In the genomic region with DNA sequence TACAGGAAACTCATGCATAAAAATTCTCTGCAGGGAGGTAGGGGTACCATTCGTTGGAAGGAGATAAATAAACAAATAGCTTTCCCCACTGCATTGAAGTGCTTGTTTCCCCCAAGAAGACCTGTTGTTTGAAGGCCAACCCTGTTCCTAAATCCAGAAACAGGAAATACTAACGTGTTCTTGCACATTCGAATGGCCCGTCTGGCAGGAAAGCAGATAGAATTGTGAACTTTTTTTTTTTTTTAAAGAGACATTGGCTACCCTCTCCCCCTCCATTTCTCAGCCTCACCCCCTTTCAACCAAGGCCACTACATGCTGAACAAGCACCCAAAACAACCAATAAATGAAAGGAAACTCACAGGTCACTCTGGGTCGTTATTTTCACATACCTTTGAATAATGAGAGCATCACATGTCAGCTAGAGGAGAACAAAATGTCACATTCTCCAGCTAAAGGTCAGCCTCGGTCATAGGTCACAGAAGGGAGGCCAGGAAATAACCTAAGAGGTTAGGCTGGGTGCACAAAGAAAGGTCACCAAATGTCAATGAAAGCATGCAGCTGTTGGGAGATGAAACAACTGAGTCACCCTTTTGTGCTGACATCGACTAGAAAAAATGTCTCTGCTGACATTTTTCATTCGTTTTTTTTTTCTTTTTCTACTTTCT, we compare ENCODE assay signal across 10 mouse cellular contexts.
A peak's percentile ranks its signal among the peaks of the same experiment; 100 is the strongest.
DNase-seq lines count a peak whose midpoint lies in the region; ATAC-seq lines count a peak whose summit lies in the region.
"Had no signal": no experiment of that assay in that cellular context is flagged by ENCODE, and none has a peak within 500 bp of the region (broad histone marks: within the 10 kb centered on the region; RNA-seq: fewer than 3 reads in every experiment).

No protein-coding gene starts in this region.

- no peak overlapping the region for H3K4me2 ChIP-seq in neural tube, embryonic 15.5 days
- no peak overlapping the region for H3K4me2 ChIP-seq in intestine, embryonic 16.5 days (ENCODE audit: low read depth, low read length)
- H3K4me2 ChIP-seq: forebrain, embryonic 15.5 days had no signal

- ATAC-seq in neural tube, embryonic 15.5 days (ENCODE audit: low FRiP score) = no peak
- no peak for ATAC-seq in intestine, embryonic 16.5 days
- ATAC-seq: forebrain, embryonic 15.5 days had no signal

- H3K4me3 ChIP-seq in neural tube, embryonic 15.5 days (replicated peaks) = no peak overlapping the region
- H3K4me3 ChIP-seq in intestine, embryonic 16.5 days (ENCODE audit: low read length) = no peak overlapping the region
- H3K4me3 ChIP-seq: forebrain, embryonic 15.5 days had no signal

- H3K27ac ChIP-seq in neural tube, embryonic 15.5 days (replicated peaks) = no peak overlapping the region
- H3K27ac ChIP-seq in intestine, embryonic 16.5 days (ENCODE audit: low read length) = no peak overlapping the region
- H3K27ac ChIP-seq: forebrain, embryonic 15.5 days had no signal

- H3K4me1 ChIP-seq in neural tube, embryonic 15.5 days = no peaks in the 10 kb centered on the region
- no peaks in the 10 kb centered on the region for H3K4me1 ChIP-seq in intestine, embryonic 16.5 days (ENCODE audit: control insufficient read depth, insufficient read depth, low read length)
- H3K4me1 ChIP-seq: forebrain, embryonic 15.5 days had no signal

- H3K36me3 ChIP-seq in neural tube, embryonic 15.5 days = no peaks in the 10 kb centered on the region
- H3K36me3 ChIP-seq in intestine, embryonic 16.5 days (ENCODE audit: control insufficient read depth, insufficient read depth, low read length) = no peaks in the 10 kb centered on the region
- H3K36me3 ChIP-seq: forebrain, embryonic 15.5 days had no signal

- H3K27me3 ChIP-seq in neural tube, embryonic 15.5 days (replicated peaks) = no peaks in the 10 kb centered on the region
- no peaks in the 10 kb centered on the region for H3K27me3 ChIP-seq in intestine, embryonic 16.5 days (replicated peaks; ENCODE audit: control insufficient read depth, insufficient read depth, low read length)
- H3K27me3 ChIP-seq: forebrain, embryonic 15.5 days had no signal

- 8% methylated on average over 8 of the region's 8 CpGs for WGBS in neural tube, embryonic 15.5 days
- 23% methylated on average over 8 of the region's 8 CpGs for WGBS in intestine, embryonic 16.5 days

- H3K9ac ChIP-seq in neural tube, embryonic 15.5 days (replicated peaks) = no peak overlapping the region
- no peak overlapping the region for H3K9ac ChIP-seq in intestine, embryonic 16.5 days (ENCODE audit: low read depth, low read length)
- H3K9ac ChIP-seq: forebrain, embryonic 15.5 days had no signal

- H3K9me3 ChIP-seq in neural tube, embryonic 15.5 days (replicated peaks) = no peaks in the 10 kb centered on the region
- H3K9me3 ChIP-seq in intestine, embryonic 16.5 days (ENCODE audit: control insufficient read depth, low read length) = no peaks in the 10 kb centered on the region
- H3K9me3 ChIP-seq: forebrain, embryonic 15.5 days had no signal

- peak; percentile 69 for DNase-seq in neural tube, embryonic 10.5 days (ENCODE audit: extremely low spot score, low spot score)
- peak; percentile 69 to 70 for DNase-seq in adrenal gland, postnatal 36 days
- DNase-seq in kidney, postnatal 36 days = peak; percentile 76 to 81
- DNase-seq in naive thymus-derived CD4-positive, alpha-beta T cell, adult 2 months (ENCODE audit: low read depth) = peak; percentile 35
- DNase-seq in cerebellum, adult 18-20 months = no peak
- DNase-seq in thymus, postnatal 4 days = no peak
- DNase-seq: layer of hippocampus, postnatal 36 days had no signal

Comparison
In these comparisons a context has a peak if more than half of its experiments do, and no peak if none do; other contexts are left out.
1. DNase-seq: peak in neural tube, embryonic 10.5 days (single experiment), adrenal gland, postnatal 36 days (2 of 2), kidney, postnatal 36 days (2 of 2) and naive thymus-derived CD4-positive, alpha-beta T cell, adult 2 months (single experiment); none in cerebellum, adult 18-20 months (0 of 2) and thymus, postnatal 4 days (single experiment).